In the genomic region with DNA sequence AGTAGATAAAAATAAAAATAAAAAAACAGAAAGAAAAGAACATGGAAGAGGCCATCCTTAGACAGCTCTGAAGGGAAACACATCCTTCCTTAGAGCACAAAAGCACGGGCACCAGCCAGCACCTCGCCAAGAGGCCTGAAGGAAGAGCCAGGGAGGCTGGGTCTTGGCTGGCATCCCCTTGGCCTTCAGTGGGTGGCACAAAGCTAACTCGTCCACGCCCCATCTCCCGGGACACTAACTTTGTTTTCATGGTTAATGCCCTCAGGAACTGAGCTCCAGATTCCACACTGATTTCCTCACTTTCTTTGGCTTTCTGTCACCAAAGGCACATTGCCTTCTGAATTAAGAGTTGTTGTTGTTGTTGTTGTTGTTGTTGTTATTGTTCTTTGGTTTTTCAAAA, we compare ENCODE assay signal across 36 mouse cellular contexts. TPM values are rescaled to one million over a fixed set of nuclear protein-coding genes. Genes with fewer than 3 reads are reported as not detected.
DNase-seq lines count a peak whose midpoint lies in the region; ATAC-seq and TF ChIP-seq lines count a peak whose summit lies in the region.
"Had no signal": no experiment of that assay in that cellular context is flagged by ENCODE, and none has a peak within 500 bp of the region (broad histone marks: within the 10 kb centered on the region; RNA-seq: fewer than 3 reads in every experiment).

No protein-coding gene starts in this region.

- H3K4me2 ChIP-seq in hindbrain, postnatal 0 days (ENCODE audit: low read depth, low read length) = no peak overlapping the region
- no peak overlapping the region for H3K4me2 ChIP-seq in liver, embryonic 15.5 days
- H3K4me2 ChIP-seq: embryonic facial prominence, embryonic 12.5 days; heart, embryonic 13.5 days; hindbrain, embryonic 15.5 days; lung, embryonic 15.5 days; midbrain, embryonic 15.5 days; neural tube, embryonic 15.5 days had no signal

- H3K9ac ChIP-seq in hindbrain, postnatal 0 days (replicated peaks; ENCODE audit: low read length) = no peak overlapping the region
- no peak overlapping the region for H3K9ac ChIP-seq in liver, embryonic 15.5 days
- H3K9ac ChIP-seq: embryonic facial prominence, embryonic 12.5 days; heart, embryonic 13.5 days; hindbrain, embryonic 15.5 days; liver, embryonic 14.5 days; lung, embryonic 15.5 days; midbrain, embryonic 15.5 days; neural tube, embryonic 15.5 days had no signal

- no peak for ATAC-seq in hindbrain, postnatal 0 days
- no peak for ATAC-seq in liver, embryonic 15.5 days (ENCODE audit: insufficient read depth)
- ATAC-seq: forebrain, embryonic 14.5 days; midbrain, embryonic 15.5 days had no signal

- H3K27ac ChIP-seq in hindbrain, postnatal 0 days = no peak overlapping the region
- H3K27ac ChIP-seq in hindbrain, embryonic 10.5 days = no peak overlapping the region
- H3K27ac ChIP-seq in liver, embryonic 15.5 days (replicated peaks) = 0 out of 2 replicates have a peak overlapping the region, but pooled peaks have one; percentile 41
- H3K27ac ChIP-seq: embryonic facial prominence, embryonic 12.5 days; heart, embryonic 13.5 days; hindbrain, embryonic 15.5 days; kidney, postnatal 0 days; liver, embryonic 14.5 days; lung, embryonic 15.5 days; midbrain, embryonic 10.5 days; midbrain, embryonic 15.5 days; neural tube, embryonic 15.5 days had no signal

- peaks cover 8% of the 10 kb centered on the region; the same call in 1 of the 2 replicates for H3K36me3 ChIP-seq in hindbrain, postnatal 0 days (ENCODE audit: insufficient read depth, low read length)
- H3K36me3 ChIP-seq in hindbrain, embryonic 10.5 days = peaks cover 29% of the 10 kb centered on the region
- H3K36me3 ChIP-seq in liver, embryonic 15.5 days (replicated peaks) = peaks cover 7% of the 10 kb centered on the region; the same call in 1 of the 2 replicates

- H3K4me1 ChIP-seq in hindbrain, postnatal 0 days (ENCODE audit: insufficient read depth, low read length) = no peaks in the 10 kb centered on the region
- H3K4me1 ChIP-seq in hindbrain, embryonic 10.5 days (replicated peaks) = 0 out of 2 replicates have a peak, but pooled peaks cover 9% of the 10 kb centered on the region
- peaks cover 53% of the 10 kb centered on the region for H3K4me1 ChIP-seq in liver, embryonic 15.5 days (replicated peaks)
- H3K4me1 ChIP-seq: embryonic facial prominence, embryonic 12.5 days; hindbrain, embryonic 15.5 days; lung, embryonic 15.5 days; midbrain, embryonic 15.5 days; neural tube, embryonic 15.5 days had no signal

- peak; percentile 60 for DNase-seq in adrenal gland, adult 2 months
- no peak for DNase-seq in adrenal gland, adult 18-20 months (ENCODE audit: low spot score in 2 of 2)
- peak; percentile 34 for DNase-seq in hindbrain, postnatal 0 days (ENCODE audit: low spot score)
- no peak for DNase-seq in hindbrain, embryonic 10.5 days (ENCODE audit: low spot score)
- peak; percentile 33 for DNase-seq in ovary, adult 18-20 months (ENCODE audit: low spot score)
- no peak for DNase-seq in ovary, postnatal 10 days (ENCODE audit: low spot score)
- no peak for DNase-seq in B cell, adult 2 months
- DNase-seq: cerebellum, adult 11 months; cerebellum, adult 9-10 months; embryo, embryonic 11 days; heart, postnatal 10 days; kidney, adult 8-10 months; thymus, adult 2 months; thymus, postnatal 4 days had no signal

- 53% methylated on average over 5 of the region's 5 CpGs for WGBS in hindbrain, postnatal 0 days
- 90% methylated on average over 5 of the region's 5 CpGs for WGBS in hindbrain, embryonic 10.5 days
- WGBS in liver, embryonic 15.5 days (ENCODE audit: insufficient replicate concordance) = 88% methylated on average over 5 of the region's 5 CpGs

- no peaks in the 10 kb centered on the region for H3K9me3 ChIP-seq in hindbrain, postnatal 0 days (ENCODE audit: low read length)
- no peaks in the 10 kb centered on the region for H3K9me3 ChIP-seq in hindbrain, embryonic 10.5 days
- H3K9me3 ChIP-seq in liver, embryonic 15.5 days (replicated peaks) = no peaks in the 10 kb centered on the region
- H3K9me3 ChIP-seq: embryonic facial prominence, embryonic 12.5 days; G1E; heart, embryonic 13.5 days; hindbrain, embryonic 15.5 days; lung, embryonic 15.5 days; midbrain, embryonic 10.5 days; midbrain, embryonic 15.5 days; neural tube, embryonic 15.5 days had no signal

- no peak for TF ChIP-seq CTCF in hindbrain, postnatal 0 days (IDR thresholded peaks at IDR 0.05; ENCODE audit: low read depth)

- H3K27me3 ChIP-seq in hindbrain, postnatal 0 days (ENCODE audit: insufficient read depth, low read length) = no peaks in the 10 kb centered on the region
- H3K27me3 ChIP-seq in hindbrain, embryonic 10.5 days (ENCODE audit: insufficient read depth, poor library complexity, severe bottlenecking) = no peaks in the 10 kb centered on the region
- H3K27me3 ChIP-seq in liver, embryonic 15.5 days = no peaks in the 10 kb centered on the region
- H3K27me3 ChIP-seq: embryonic facial prominence, embryonic 12.5 days; heart, embryonic 13.5 days; hindbrain, embryonic 15.5 days; lung, embryonic 15.5 days; midbrain, embryonic 15.5 days; neural tube, embryonic 15.5 days had no signal

- H3K4me3 ChIP-seq in hindbrain, postnatal 0 days (ENCODE audit: low read length) = no peak overlapping the region
- no peak overlapping the region for H3K4me3 ChIP-seq in hindbrain, embryonic 10.5 days
- H3K4me3 ChIP-seq in liver, embryonic 15.5 days (replicated peaks) = no peak overlapping the region
- H3K4me3 ChIP-seq: embryonic facial prominence, embryonic 12.5 days; heart, embryonic 13.5 days; hindbrain, embryonic 15.5 days; lung, embryonic 15.5 days; midbrain, embryonic 10.5 days; midbrain, embryonic 15.5 days; neural tube, embryonic 15.5 days had no signal

RNA-seq across cellular contexts. Expression of a gene that starts 9.4 kb away (rescaled TPM):
- 100 to 1,000 TPM in 1 of 2 experiments, 10 to 100 TPM in 1; 94.9 to 180 TPM for total RNA-seq in adrenal gland, adult 2 months (2021)
- 151 and 188 TPM in 2 replicates for polyA plus RNA-seq in adrenal gland, adult 2 months (2012; rRNA removed)
- total RNA-seq in adrenal gland, adult 18-20 months (2021) = 100 to 1,000 TPM; 118 to 184 TPM
- total RNA-seq in hindbrain, postnatal 0 days (2014; rRNA removed) = 103 and 112 TPM in 2 replicates
- polyA plus RNA-seq in hindbrain, postnatal 0 days (2015; fragmentation: Nextera tagmentation; extraction: Ambion mirVana) = 98.8 and 100 TPM in 2 replicates
- 59.4 and 66.2 TPM in 2 replicates for polyA plus RNA-seq in hindbrain, embryonic 10.5 days (2016; fragmentation: Nextera tagmentation; extraction: Ambion mirVana)
- polyA plus RNA-seq in liver, embryonic 15.5 days (2015; fragmentation: Nextera tagmentation; extraction: Ambion mirVana) = 40.6 and 45.4 TPM in 2 replicates

RNA-seq across cellular contexts. Expression of a gene that starts 20.3 kb away (rescaled TPM):
- total RNA-seq in adrenal gland, adult 2 months (2021) = not detected
- polyA plus RNA-seq in adrenal gland, adult 2 months (2012; rRNA removed) = not detected in 2 replicates
- not detected for total RNA-seq in adrenal gland, adult 18-20 months (2021)
- not detected in 2 replicates for total RNA-seq in hindbrain, postnatal 0 days (2014; rRNA removed)
- polyA plus RNA-seq in hindbrain, postnatal 0 days (2015; fragmentation: Nextera tagmentation; extraction: Ambion mirVana) = not detected in 2 replicates
- not detected in 2 replicates for polyA plus RNA-seq in hindbrain, embryonic 10.5 days (2016; fragmentation: Nextera tagmentation; extraction: Ambion mirVana)
- polyA plus RNA-seq in liver, embryonic 15.5 days (2015; fragmentation: Nextera tagmentation; extraction: Ambion mirVana) = not detected in 2 replicates
- total RNA-seq: G1E; heart, adult 8-10 months; heart, postnatal 10 days; hematopoietic stem cell, adult 5-6 weeks; layer of hippocampus, adult 18-20 months; layer of hippocampus, postnatal 10 days; left cerebral cortex, adult 18-20 months; left cerebral cortex, postnatal 14 days; megakaryocyte progenitor cell, adult 5-6 weeks had no signal
- polyA plus RNA-seq: embryonic facial prominence, embryonic 12.5 days; forebrain, embryonic 14.5 days; G1E; gonadal fat pad, adult 2 months; heart, embryonic 13.5 days; hindbrain, embryonic 15.5 days; intestine, embryonic 14.5 days; kidney, postnatal 0 days; limb, embryonic 11.5 days; liver, embryonic 14.5 days; lung, embryonic 15.5 days; midbrain, embryonic 10.5 days; midbrain, embryonic 15.5 days; neural tube, embryonic 15.5 days; thymus, adult 2 months had no signal

RNA-seq across cellular contexts. Expression of a gene that starts 26.9 kb away (rescaled TPM):
- total RNA-seq in adrenal gland, adult 2 months (2021) = under 1 TPM; 0.66 to 0.69 TPM
- 0.10 and 0.30 TPM in 2 replicates for polyA plus RNA-seq in adrenal gland, adult 2 months (2012; rRNA removed)
- under 1 TPM; 0.22 to 0.43 TPM for total RNA-seq in adrenal gland, adult 18-20 months (2021)
- not detected in 2 replicates for total RNA-seq in hindbrain, postnatal 0 days (2014; rRNA removed)
- 0.42 and 0.45 TPM in 2 replicates for polyA plus RNA-seq in hindbrain, postnatal 0 days (2015; fragmentation: Nextera tagmentation; extraction: Ambion mirVana)
- 0.14 and 0.37 TPM in 2 replicates for polyA plus RNA-seq in hindbrain, embryonic 10.5 days (2016; fragmentation: Nextera tagmentation; extraction: Ambion mirVana)
- 0.62 and 0.79 TPM in 2 replicates for polyA plus RNA-seq in liver, embryonic 15.5 days (2015; fragmentation: Nextera tagmentation; extraction: Ambion mirVana)
- total RNA-seq: heart, adult 8-10 months; heart, postnatal 10 days; hematopoietic stem cell, adult 5-6 weeks; layer of hippocampus, adult 18-20 months; layer of hippocampus, postnatal 10 days; left cerebral cortex, adult 18-20 months; left cerebral cortex, postnatal 14 days had no signal
- polyA plus RNA-seq: embryonic facial prominence, embryonic 12.5 days; forebrain, embryonic 14.5 days; neural tube, embryonic 15.5 days had no signal

RNA-seq across cellular contexts. Expression of a gene that starts 31.9 kb away (rescaled TPM):
- total RNA-seq in adrenal gland, adult 2 months (2021) = under 1 TPM; 0.72 to 0.86 TPM
- polyA plus RNA-seq in adrenal gland, adult 2 months (2012; rRNA removed) = 0.10 and 0.36 TPM in 2 replicates
- total RNA-seq in adrenal gland, adult 18-20 months (2021) = under 1 TPM; 0.46 to 0.86 TPM
- total RNA-seq in hindbrain, postnatal 0 days (2014; rRNA removed) = not detected in 2 replicates
- 0.18 and 0.20 TPM in 2 replicates for polyA plus RNA-seq in hindbrain, postnatal 0 days (2015; fragmentation: Nextera tagmentation; extraction: Ambion mirVana)
- 0.07 and 0.11 TPM in 2 replicates for polyA plus RNA-seq in hindbrain, embryonic 10.5 days (2016; fragmentation: Nextera tagmentation; extraction: Ambion mirVana)
- 0.10 and 0.13 TPM in 2 replicates for polyA plus RNA-seq in liver, embryonic 15.5 days (2015; fragmentation: Nextera tagmentation; extraction: Ambion mirVana)
- total RNA-seq: layer of hippocampus, adult 18-20 months; layer of hippocampus, postnatal 10 days had no signal
- polyA plus RNA-seq: forebrain, embryonic 14.5 days; hindbrain, embryonic 15.5 days; limb, embryonic 11.5 days had no signal

RNA-seq across cellular contexts. Expression of a gene that starts 47.7 kb away (rescaled TPM):
- total RNA-seq in adrenal gland, adult 2 months (2021) = 10 to 100 TPM in 1 of 2 experiments, 1 to 10 TPM in 1; 6.3 to 15.3 TPM
- not detected in 2 replicates for polyA plus RNA-seq in adrenal gland, adult 2 months (2012; rRNA removed)
- 10 to 100 TPM; 10.4 to 11.6 TPM for total RNA-seq in adrenal gland, adult 18-20 months (2021)
- 0.21 TPM in 1 of 2 replicates, not detected in the other for total RNA-seq in hindbrain, postnatal 0 days (2014; rRNA removed)
- polyA plus RNA-seq in hindbrain, postnatal 0 days (2015; fragmentation: Nextera tagmentation; extraction: Ambion mirVana) = 0.25 and 0.33 TPM in 2 replicates
- 1.3 and 1.4 TPM in 2 replicates for polyA plus RNA-seq in hindbrain, embryonic 10.5 days (2016; fragmentation: Nextera tagmentation; extraction: Ambion mirVana)
- polyA plus RNA-seq in liver, embryonic 15.5 days (2015; fragmentation: Nextera tagmentation; extraction: Ambion mirVana) = 0.38 and 0.44 TPM in 2 replicates
- polyA plus RNA-seq: G1E; gonadal fat pad, adult 2 months; thymus, adult 2 months had no signal

Comparison
In these comparisons a context has a peak if more than half of its experiments do, and no peak if none do; other contexts are left out.
1. DNase-seq: peak in adrenal gland, adult 2 months (single experiment), hindbrain, postnatal 0 days (single experiment) and ovary, adult 18-20 months (single experiment); none in adrenal gland, adult 18-20 months (0 of 2), hindbrain, embryonic 10.5 days (single experiment), ovary, postnatal 10 days (single experiment) and B cell, adult 2 months (0 of 2).